Mouse (Mus musculus): ENCODE results near the gene Lrrc28.

GRCm38 (mm10) chr7:67487889-67488411 is 157.1 kb downstream of the Lrrc28 start:
- TF ChIP-seq CTCF (IDR thresholded peaks at IDR 0.05; ENCODE audit: low read depth, low read length): no peak
- TF ChIP-seq GATA1 (IDR thresholded peaks at IDR 0.05; ENCODE audit: borderline replicate concordance, low read length): no peak
- no peak for TF ChIP-seq TAL1 (conservative IDR thresholded peaks at IDR 0.05; ENCODE audit: low read depth, low read length)
- no peak for TF ChIP-seq POLR2AphosphoS5 (IDR thresholded peaks at IDR 0.05; ENCODE audit: insufficient replicate concordance, low read depth, low read length)
- TF ChIP-seq GATA2 (IDR thresholded peaks at IDR 0.05; ENCODE audit: borderline replicate concordance, low read depth, low read length): no peak
